Mouse (Mus musculus) CD4-positive helper T cell, adult 2 months (primary cell): ENCODE data around the gene Ptprd.

Source experiments
- DNase-seq: peaks from one replicate; pipeline ENCODE4 v3.0.0-alpha.2; 2012; ENCODE audit warnings: low read depth, missing footprints, low spot score

The Ptprd gene

DNA sequence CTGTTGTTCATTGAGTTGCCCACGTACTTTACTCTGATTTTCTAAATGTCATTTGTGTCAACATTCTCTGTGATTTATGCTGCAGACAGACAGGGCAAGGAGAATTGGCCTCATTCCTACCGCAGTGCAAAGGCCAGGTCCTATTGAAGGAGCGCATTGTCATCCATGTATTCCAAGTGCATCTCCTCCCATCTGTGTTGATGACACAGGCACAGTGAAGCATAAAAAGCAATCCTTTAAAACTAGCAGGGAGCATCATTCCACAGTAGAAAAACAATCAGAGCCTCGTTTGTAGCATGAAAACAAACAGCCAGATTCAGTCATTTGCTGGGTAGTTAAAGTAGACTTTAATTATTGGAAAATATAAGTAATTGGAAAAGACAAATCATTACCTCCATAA lies 960.6 kb downstream of the Ptprd start:
- no peak for DNase-seq

DNA sequence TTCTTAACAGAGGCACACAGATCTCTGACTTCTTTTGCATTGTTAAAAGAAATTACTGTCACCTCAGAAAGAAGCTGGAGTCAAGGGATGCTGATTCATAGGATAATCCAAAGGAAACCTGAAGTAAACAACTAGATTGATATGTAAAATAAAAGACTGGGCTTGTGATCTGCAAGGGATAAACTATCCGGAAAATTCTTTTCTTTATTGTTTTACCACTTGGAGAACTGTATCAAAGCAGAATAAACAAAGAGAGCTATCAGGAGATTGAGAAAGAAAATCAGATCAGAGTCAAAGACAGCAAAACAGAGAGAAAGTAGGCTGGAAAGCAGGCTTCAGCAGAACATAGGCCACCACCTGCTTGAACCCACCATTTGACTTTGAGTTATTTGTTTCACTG lies 962.0 kb downstream of the Ptprd start:
- DNase-seq, result no peak

DNA sequence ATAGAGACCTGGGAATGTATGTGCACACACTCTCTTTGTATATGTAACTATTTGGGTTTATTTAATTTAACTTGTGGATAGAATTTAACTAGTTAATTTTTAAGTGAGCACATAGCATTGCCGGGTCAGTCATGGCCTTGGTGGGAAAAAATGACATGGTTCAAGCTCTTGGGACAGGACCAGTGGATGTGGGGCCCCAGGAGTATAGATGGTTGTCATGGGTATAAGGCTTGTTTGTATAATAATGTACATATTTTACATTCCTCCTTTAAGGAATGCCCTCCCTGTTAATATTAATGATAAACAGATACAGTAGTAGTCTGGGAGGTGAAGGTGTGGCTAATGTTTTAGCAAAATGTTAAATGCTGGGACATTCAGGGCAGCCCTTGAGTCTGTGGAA lies 962.8 kb downstream of the Ptprd start:
- DNase-seq, result no peak

DNA sequence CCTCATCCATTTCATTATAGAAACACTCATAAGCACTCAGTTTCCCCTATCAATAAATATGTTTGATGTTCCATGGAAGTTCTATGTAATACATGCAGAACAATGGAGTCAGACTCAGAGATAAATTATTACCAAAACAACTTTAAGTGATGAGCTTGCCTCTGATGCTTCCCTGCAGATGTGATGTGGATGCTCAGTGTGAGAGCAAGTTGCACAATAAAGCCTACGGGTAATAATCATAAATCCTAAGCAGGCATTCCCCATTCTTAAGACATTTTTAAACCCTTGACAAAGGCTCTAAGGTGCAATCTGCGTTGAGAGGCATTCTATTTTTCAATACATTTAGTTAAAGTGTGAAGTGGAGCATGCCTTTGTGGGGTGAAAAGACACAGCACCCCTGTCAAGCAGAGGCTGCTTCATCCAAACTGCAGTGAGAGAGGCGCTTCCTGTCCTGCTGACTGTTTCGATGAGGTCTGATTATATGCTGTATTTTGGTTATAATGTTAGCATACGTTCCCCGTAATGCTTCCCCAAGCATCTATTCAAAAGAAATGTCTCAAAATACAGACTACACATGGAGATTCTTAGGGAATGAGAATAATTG lies 969.8 kb downstream of the Ptprd start:
- no peak for DNase-seq

DNA sequence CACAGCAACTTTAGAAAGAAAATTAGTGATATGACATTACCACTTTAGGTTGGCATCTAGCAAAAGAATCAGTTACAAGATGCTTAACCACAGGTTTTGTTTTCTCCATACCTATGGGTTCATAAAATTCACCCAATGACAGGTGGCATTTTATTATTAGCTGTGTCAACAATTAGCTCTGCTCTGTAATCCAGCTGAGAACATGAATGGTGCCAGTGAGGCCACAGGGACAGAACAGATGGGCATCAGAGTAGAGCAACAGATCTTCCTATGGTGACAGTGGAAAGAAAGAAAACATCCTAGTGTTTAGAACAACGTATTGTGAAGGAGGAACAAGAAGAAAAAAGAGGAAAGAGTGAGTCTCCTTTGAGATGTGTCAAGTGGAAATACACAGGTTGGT lies 973.6 kb downstream of the Ptprd start:
- no peak for DNase-seq

DNA sequence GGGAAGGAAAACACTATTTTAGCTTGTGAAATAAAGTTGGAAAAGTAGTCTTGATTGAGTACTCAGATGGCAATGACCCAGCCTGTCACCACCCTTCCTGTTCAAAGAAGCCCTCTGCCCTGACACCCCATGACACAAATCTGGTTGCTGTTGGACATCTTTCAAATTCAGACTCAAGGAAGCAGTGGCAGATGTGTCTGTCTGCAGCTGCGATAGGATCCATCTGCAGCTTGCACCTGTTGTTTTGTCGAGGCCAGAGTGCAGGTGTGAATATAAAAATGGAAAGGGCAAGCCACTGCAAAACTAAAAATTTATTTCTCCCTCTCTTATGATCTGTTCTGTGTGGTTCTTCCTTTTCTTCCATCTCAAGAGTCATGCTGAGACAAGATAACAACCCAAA lies 978.5 kb downstream of the Ptprd start:
- no peak for DNase-seq

DNA sequence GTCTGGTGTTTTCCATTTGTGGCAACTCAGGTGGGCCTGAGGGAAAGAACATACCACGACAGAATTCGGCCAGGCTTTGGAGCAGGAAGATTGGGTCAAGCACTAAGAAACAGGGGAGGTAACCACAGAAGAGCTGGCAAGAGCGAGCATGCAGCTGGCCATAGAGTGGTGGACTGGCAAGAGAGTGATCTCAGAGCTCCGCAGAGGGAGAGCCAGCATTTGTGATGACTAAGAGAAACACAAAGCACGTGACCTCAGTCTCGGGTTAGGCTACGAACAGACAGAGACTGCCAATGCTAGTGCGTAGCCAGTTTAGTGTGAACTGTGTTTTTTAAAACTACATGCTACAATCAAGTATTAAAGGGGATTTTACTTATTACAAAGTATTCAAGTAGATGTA lies 1042.9 kb downstream of the Ptprd start:
- no peak for DNase-seq

DNA sequence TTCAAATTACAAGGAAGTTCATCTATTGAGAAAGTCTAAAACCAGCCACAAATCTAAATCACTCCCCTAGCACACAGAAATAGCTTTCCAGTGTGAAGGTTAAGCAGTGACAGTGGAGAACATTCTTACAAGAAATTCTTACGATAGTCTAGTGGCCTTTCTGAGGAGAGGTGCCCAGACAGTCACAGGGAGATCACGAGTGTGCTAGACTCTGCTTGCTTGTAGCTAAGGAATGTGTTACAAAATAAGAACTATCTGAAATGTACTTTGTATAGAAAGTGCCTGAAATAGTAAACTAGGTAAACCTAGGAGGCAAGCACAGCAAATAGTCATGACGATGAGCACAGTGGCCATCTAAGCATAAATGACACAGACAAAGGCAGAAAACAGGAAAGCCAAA lies 1054.2 kb downstream of the Ptprd start:
- DNase-seq, result no peak

DNA sequence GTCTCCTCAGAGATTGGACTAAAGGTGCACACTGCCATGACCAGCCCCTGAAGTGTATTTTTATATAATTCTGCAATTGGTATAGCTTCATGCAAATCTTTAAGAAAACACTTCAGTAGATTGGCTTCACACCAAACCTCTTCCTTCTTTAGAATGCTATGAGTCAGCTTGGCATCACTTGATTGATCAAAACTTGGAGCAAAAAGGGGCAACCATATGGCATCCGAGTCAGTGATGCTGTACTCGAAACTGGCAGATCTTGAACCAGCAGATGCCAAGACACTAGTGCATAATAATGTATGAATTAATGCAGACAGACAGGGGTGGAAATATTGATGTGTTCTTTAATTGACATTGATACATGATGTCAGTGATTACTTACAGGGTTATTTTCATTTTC lies 1056.2 kb downstream of the Ptprd start:
- no peak for DNase-seq

DNA sequence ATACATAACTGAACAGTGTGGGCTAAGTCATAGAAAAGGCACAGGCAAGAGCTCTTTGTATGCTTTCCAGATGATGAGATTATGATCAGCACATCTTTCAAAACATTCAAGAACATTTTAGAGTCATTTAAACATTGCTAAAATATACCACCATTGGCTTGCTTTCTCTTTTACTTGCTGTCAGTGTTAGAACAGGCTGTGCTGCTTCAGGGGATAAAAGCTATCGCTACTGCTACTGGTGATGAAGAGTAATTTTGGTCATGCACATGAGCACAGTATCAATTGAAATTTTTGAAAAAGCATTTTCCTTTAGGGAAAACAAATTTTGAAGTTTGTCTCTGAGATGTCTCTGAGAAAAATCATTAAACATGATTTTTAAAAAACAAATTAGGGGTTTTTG lies 1056.7 kb downstream of the Ptprd start:
- no peak for DNase-seq

DNA sequence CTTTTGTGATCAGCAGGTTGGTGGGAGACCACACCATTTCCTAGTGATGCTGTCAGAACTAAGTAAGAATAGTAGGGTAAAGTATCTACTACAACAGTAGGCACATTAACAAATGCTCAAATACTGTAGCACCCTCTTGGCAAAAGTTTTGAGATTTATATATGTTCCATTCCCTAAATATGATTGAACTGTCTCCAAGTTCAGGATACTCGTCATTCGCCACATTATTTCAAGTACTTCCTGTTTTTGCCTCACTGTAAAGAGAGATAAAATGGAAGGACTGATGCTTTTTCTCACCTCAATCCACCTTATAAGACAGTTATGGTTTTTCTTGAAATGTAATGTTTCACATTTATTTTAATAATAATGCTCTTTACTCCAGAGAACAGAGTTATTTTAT lies 1086.9 kb downstream of the Ptprd start:
- DNase-seq, result no peak

DNA sequence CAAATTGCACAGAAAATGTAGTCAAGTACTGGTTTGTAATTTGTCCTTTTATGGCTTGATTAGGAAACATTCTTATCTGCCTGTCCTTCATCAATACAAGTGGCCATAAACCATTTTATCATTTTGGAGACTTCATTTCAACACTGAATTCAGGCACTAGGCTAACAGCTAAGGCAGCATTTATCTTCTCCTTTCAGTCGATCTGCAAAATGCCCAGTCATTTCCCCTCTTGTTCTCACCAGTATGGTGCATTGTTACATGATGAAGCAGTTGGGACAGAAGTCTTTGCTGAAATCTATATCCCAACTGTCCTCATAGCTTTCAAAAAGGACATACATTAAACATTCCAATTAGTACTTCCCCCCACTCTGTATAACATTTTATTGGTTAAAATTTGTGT lies 1100.9 kb downstream of the Ptprd start:
- no peak for DNase-seq

DNA sequence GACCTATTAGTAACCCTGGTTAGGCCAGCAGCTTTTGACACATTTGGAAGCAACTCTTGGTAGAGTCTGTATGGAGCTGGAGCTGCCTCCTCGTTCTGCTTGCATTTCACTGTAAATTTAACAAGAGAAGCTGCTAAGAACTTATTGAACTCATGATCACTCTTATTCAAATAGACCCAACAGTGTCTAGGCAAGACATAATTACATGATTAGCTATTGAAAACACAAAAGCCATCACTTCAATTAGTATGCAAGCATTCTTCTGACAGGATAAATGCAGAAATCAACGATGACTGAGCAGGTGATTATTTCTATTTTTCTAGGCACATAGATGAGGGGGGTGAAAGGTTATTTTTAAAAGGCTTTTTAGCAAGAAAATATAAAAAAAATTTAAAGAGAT lies 1104.5 kb downstream of the Ptprd start:
- DNase-seq, result no peak

DNA sequence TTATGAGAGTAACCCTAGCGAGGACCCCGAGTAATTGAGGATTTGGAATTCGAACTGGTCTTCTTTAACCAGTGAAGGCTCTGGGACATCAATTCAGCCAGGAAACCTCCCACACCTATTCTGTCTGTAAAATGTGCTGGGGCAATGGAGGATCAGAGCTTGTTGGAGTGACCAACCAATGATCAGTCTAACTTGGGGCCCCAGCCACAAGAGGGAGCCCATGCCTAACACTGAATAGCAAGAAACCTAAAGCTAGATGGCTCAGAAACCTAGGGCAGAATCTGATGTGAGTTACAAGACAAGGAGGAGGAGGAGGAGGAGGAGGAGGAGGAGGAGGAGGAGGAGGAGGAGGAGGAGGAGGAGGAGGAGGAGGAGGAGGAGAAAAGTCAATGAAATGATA lies 1128.6 kb downstream of the Ptprd start:
- no peak for DNase-seq

DNA sequence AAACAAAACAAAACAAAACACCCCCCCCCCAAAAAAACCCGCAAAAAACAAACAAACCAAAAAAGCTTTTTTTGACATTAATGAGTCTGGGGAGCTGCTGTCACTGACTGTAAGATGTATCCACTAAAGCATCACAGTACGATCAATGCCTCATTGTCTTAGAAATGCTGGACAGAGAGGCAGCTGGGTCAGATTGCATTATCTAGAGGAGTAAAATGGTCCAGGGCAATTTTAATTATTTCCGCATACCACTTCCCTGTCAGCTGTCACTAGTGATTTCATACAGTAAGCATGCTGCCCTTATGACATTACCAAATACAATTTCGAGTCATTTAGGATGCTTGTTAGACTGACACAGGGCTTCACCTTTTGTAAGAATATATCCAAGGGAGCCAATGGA lies 1134.2 kb downstream of the Ptprd start:
- no peak for DNase-seq

DNA sequence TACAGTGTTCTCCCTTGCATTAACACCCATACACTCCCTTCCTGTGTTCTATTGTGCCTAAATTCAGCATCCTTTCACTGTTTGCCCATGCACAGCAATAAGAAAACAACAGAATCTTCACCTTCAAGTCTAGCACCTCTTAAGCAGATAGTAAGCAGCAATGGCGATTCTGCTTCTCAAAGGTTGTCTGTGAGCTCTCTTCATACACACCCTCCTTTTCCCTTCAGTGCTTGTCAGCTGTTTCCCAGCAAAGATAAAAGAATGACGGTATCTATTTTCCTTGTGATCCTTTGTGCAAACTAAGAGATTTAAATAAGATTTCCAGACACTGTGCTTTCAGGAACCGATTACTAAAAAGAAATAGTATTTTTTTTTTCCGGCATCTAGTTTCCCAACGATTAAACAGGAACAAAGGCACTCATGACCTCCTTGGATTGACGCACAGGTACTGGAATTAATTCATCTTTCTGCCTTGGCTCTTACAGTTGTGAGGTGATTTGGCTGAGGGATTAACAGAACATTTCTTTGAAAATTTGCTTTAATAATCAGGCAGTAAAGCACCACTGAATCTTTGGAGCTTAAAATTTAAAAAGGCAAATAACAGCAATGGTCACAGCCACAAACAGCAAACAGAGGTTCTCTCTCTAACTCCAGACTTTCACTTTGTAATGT lies 1161.1 kb downstream of the Ptprd start:
- no peak for DNase-seq

DNA sequence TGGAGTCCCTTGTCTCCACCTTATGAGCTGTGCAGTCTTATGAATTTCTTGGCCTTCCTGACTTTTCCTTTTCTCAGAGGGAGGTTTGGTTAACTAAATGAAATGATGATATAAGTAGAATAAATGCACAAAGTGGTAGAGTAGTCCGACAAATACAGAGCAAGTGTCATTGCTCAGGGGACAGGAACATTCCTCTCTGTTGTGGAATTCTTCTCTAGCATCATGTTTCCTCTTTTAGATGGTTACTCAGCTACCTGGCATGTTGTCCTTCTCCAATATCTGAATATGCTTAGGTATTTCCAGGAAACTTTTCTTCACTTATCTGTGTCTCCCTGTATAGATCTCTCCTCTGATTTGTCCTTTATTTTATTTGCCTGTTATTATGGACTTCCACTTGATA lies 1207.3 kb downstream of the Ptprd start:
- no peak for DNase-seq

DNA sequence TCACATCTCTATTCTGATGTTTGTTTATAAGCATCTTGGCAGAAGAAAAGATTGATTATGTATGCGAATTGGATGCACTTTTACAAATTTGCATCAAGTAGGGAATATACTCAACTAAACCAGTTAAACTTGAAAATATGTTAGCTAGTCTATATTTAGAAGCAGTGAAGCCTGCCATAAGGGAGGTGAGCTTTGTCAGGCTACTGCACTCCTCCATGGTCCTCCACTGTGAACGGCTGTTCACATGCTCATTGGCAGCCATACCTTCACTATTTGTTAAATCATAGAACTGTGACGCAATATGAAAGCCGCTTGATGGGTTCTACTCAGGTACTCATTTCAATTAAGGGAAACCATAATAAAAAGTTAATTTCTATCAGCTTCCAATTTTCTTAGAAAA lies 1215.6 kb downstream of the Ptprd start:
- DNase-seq, result no peak

DNA sequence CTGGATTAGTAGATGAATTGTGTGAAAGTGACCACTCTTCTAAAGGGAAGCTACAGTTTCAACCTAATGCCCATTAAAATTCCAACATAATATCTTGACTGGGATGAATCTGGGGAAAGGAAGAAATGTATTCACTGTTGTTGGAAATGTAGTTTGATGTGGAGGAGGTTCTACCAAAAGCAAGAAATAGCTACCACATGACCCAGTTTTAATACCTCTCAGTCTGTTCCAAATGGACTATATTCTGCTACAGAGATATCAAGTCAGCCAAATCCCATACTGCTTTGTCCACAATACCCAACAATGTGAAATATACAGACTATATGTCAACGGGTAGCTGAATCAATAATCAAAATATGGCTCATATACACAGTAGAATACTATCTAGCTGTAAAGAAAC lies 1221.8 kb downstream of the Ptprd start:
- no peak for DNase-seq

DNA sequence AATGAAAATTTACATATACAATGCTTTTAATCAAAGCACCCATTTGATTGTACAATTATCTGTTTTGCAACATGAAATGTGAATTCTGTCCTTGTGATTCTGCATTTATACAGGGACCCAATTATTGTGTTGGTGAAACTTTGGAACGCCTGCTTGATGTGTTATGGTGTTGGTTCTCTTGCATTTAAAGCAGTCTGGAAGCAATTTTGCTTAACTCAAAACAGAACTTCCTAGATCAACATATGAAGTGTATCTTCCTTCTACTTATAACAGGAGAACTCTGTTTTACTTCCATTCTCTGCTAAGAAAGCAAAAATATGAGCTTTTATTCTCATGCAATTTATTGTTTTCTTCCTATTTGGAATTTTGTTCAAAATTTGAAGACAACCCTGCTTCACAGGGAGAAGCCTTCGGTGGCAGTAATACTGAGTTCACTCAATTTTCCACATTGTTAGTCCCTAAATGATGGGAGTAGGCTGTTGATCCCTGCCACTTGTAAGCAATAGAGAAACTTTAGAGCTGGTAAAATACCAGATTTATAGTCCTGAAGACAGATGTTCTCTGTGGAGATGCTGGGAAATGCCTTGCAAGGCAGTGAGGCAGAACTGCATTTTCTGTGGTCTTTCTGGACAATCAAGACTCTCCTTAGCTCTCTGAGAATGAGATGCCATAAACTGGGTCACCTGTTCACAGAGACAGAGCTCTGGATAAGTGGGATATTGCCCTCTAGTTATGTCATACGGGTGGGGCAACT lies 1234.5 kb downstream of the Ptprd start:
- no peak for DNase-seq

DNA sequence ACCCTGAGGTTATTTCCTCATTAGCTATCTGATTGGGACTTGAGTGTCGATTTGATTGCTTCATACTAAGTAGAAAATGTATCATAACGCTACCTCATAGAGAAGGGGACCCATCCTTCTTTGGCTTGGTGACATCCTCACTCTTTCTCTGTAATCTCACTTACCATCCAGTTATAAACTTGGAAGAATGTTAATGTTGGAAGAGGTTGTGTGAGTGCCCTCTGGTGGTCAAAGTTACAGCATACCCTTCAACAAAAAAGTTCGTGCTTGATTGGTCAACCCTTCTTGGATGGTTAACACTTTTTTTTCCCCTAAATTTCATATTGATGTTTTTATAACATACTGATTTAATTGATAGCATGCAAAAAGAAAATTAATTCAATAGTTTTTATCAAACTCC lies 1263.5 kb downstream of the Ptprd start:
- no peak for DNase-seq

DNA sequence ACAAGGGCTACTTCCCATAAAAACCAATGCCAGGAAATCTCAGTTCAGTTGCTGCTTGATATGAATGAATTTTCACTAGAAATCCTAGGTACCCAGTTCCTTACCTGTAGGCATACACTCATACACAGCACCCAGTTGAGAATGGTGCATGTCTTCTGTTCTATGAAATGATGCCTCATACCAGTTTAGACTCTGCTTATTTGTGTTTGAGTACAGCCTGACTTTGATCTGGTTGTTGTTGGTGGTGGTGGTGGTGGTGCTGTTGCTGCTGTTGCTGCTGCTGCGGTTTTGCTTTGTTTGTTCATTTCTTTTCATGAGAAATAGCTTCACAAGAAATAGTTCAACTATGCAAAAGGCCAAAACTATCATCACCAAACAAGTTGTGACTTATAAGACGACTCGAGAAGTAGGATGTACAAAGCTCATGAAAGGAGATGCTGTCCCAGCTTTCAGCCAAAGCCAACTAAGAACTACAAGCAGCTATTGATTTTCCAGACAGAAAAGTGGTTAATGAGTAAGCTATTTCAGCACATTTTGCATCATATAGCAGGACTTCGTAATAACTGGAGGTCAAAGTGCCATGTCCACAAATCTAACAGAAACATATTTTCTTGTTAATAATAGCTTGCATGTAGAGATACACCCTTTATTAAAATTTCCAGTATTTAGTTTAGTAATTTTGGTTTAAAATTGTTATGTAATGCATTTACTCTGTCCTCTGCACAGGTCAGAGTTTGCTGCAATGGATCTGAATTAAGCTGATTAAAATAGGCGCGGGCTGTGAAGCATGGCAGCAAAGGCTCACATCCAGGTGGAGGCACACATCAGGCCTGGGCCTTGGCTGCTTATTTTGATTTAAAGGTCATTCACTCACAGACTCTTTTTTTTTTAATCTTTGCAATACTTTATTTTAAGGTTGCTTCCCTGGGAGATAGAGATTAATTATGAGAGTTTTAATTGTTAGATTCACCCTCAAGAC lies 1270.1 kb downstream of the Ptprd start:
- no peak for DNase-seq
